Mouse (Mus musculus) right cerebral cortex, adult 2 months (tissue): Measurements from ENCODE around the gene Rplp2.

Experiments used
- DNase-seq, 2 experiments: peaks; one replicate each; pipeline ENCODE4 v3.0.0; 2021 to 2022; ENCODE audit warnings: low spot score in 2 of 2

Rplp2 gene

DNA sequence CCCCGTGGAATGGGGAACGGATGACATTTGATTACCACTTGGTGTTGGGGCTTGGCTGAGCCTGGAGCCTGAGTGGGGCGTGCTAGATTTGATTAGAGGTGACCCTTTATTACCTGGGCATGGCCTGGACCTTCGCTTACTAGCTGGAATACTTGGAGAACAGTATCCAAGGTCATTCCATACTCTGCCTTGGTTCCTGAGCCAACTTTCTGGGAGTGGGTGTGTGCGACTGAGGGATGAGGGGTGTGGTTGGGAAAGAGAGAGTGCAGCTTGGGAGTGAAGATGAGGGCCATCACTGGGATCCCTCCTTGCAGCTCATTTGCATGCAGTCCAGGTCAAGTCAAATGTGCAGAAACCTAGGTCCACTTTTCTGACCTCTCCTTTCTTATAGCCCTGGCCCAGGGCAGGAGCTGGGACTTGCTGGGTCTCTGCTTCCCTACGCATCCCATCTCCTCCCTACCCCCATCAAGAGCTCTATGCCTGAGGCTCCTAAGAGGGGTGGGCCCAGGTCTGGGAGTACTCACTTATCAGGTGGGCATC is 36.0 kb downstream of the Rplp2 start:
- no peak for DNase-seq

GRCm38 (mm10) chr7:141484186-141485120 is 37.3 kb downstream of the Rplp2 start:
- no peak for DNase-seq

DNA sequence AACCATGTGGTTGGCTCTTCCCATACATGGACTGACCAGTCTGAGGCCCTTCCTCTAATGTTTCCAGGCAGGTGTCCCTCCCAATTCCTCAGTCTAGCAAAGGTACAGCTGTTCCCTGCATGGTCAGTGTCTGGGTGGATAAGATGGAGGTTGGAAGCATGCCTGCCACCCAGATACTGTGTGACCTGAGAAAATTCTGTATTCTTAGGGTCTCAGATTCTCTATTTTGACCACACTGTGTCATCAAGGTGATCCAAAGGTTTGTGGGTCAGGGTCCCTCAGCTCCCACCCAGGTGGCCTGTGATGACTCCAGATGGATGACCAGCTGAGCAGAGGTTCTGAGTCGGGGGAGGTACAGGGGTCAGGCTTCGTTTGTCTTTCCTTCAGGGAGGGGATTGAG is 38.0 kb downstream of the Rplp2 start:
- DNase-seq = no peak

- DNase-seq = no peak
Observed at GRCm38 (mm10) chr7:141485606-141486005, 38.4 kb downstream of the Rplp2 start.

DNA sequence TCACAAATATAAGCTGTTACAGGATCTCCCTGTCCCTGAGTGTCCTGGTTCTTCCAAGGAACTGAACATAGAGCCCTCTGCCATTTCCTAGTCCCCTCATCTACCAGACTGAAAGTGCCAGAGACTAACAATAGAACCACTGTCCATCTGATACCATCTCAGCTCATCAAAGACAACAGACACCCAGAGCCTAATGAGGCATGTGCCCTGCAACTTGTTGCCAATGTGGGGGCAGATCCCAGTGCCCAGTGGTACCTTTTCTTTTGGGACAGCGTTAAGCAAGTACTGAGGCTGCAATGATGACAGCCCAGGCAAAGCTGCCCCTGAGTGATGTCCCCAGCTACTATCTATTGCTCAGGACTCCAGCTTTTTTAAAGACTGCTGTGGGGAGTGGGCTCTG is 39.1 kb downstream of the Rplp2 start:
- DNase-seq = no peak

DNA sequence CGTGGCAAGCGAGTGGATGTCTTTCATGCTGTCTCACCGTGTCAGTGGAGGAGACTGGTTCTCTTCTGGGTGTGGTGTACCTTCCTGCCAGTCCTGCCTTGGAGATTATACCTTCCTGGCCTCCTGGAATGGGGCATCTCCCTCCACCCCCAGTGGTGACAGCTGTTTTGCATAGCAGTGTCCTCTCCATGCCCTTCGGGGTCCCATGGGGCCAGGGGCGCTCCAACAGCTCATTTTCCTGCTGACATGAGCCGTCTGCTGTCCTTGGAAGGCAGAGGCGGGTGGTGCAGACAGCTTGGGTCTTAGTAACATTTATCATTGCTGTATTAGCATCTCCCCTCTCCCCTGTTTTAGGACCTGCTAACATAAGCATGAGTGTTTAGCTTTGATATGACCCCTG is 40.0 kb downstream of the Rplp2 start:
- no peak for DNase-seq

- DNase-seq = no peak
Observed at GRCm38 (mm10) chr7:141491151-141491550, 44.0 kb downstream of the Rplp2 start.

- DNase-seq = no peak
Observed at GRCm38 (mm10) chr7:141492738-141493137, 45.6 kb downstream of the Rplp2 start.

- no peak for DNase-seq
Observed at GRCm38 (mm10) chr7:141493729-141494128, 46.6 kb downstream of the Rplp2 start.

DNA sequence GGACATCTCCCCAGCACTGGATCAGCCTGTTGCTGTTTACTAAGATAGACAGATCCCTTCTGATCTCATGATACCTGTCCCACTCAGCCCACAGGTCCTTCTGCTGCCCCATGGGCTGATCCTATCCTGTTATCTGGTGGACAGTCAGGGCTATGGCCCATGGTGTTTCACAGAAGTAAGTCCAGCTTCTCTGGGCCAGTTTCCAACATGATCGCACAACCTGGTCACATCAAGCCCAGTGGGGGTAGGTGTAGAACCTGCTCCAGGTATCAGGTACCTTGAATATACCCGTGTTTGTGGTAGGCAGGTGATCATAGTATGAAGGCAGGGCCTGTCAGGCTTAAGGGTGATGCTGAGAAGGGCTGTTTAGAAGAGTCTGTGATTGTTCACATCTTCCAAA is 48.2 kb downstream of the Rplp2 start:
- DNase-seq = no peak

GRCm38 (mm10) chr7:141495940-141496339 is 48.8 kb downstream of the Rplp2 start:
- DNase-seq = no peak

DNA sequence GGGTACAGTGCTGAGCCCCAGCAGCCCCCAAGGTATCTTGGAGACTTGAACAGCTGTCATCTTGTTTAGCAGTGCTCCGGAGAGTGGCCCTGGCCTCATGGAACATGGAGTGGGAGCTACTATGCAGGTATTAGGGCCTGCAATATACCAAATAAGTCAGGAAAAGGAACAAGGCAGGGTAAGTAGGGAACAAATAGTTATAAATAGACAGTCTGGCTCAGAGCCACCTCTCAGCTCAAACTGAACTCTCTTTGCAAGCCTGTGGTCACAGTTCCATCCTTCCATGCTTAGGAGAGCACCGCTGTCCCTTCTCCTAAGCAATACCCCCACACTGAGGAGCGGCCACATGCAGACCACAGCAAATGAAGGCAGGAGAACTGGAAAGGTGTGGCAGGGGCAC is 50.4 kb downstream of the Rplp2 start:
- DNase-seq = no peak
